Mouse (Mus musculus) ES-E14 (cell line): Measurements from ENCODE around the gene Kdm4b.

ENCODE experiments used
- CHD2 ChIP-seq: IDR thresholded peaks from 2 replicates; pipeline ENCODE4 v1.6.1; 2014; ENCODE audit warnings: mild to moderate bottlenecking, low read depth, low read length, inconsistent platforms
- MAFK ChIP-seq: IDR thresholded peaks from 2 replicates; pipeline ENCODE4 v1.6.1; 2014; ENCODE audit warnings: mild to moderate bottlenecking, low read depth, low read length, inconsistent platforms; ENCODE audit not compliant: insufficient read depth
- ZNF384 ChIP-seq: IDR thresholded peaks from 2 replicates; pipeline ENCODE4 v1.6.1; 2012; ENCODE audit warnings: low read depth, low read length, inconsistent platforms

- TF ChIP-seq ZNF384 (no peak), CHD2 (no peak), MAFK (no peak)
These were observed 11.9 kb downstream of the Kdm4b start for GRCm38 (mm10) chr17:56337791-56338190.
